Mouse (Mus musculus) small intestine, adult 2 months (tissue): ENCODE data around the gene Gpc6. TPM values are rescaled to one million over a fixed set of nuclear protein-coding genes. Genes with fewer than 3 reads are reported as not detected.

Source experiments
- H3K27ac ChIP-seq: fragments of 200-500 bp; 2 replicates; pipeline ENCODE4 v1.5.1; 2012; ENCODE audit warnings: low read depth, low read length, control low read depth, inconsistent platforms; ENCODE audit not compliant: insufficient read depth
- H3K27me3 ChIP-seq: fragments of 200-500 bp; 2 replicates; pipeline ENCODE4 v1.6.1; 2012; ENCODE audit warnings: mild to moderate bottlenecking, moderate library complexity, low read length, inconsistent platforms; ENCODE audit not compliant: control insufficient read depth, insufficient read depth
- H3K36me3 ChIP-seq: fragments of 200-500 bp; 2 replicates; pipeline ENCODE4 v1.6.1; 2012; ENCODE audit warnings: mild to moderate bottlenecking, low read length, control low read depth, inconsistent platforms; ENCODE audit not compliant: control insufficient read depth, insufficient read depth
- H3K4me1 ChIP-seq: fragments of 200-500 bp; 2 replicates; pipeline ENCODE4 v1.6.1; 2012; ENCODE audit warnings: low read length, inconsistent platforms, mixed read lengths; ENCODE audit not compliant: control insufficient read depth, insufficient read depth, insufficient read length
- H3K4me3 ChIP-seq: fragments of 200-500 bp; 2 replicates; pipeline ENCODE4 v1.5.1; 2012; ENCODE audit warnings: low read depth, mild to moderate bottlenecking, control low read depth, inconsistent platforms, low read length, moderate library complexity
- CTCF ChIP-seq: fragments of 200-500 bp; IDR thresholded peaks from 2 replicates; pipeline ENCODE4 v1.5.1; 2012; ENCODE audit warnings: low read depth, mild to moderate bottlenecking, control low read depth, inconsistent platforms, low read length, moderate library complexity, mixed read lengths; ENCODE audit not compliant: insufficient replicate concordance, insufficient read length; ENCODE audit errors: extremely low read depth
- POLR2A ChIP-seq: fragments of 200-500 bp; IDR thresholded peaks from 2 replicates; pipeline ENCODE4 v1.6.1; 2012; ENCODE audit warnings: low read depth, mild to moderate bottlenecking, control low read depth, inconsistent platforms, low read length, moderate library complexity
- WGBS: fragments of 180-500 bp; shearing (Covaris S2); methylation state at CpG from one replicate; pipeline ENCODE4 v1.1.7; 2018; 5-methylcytosine and 5-hydroxymethylcytosine counted together
- polyA plus RNA-seq: library from polyadenylated mRNA; depleted of rRNA; stranded (reverse); fragments of >200 nt; gene quantifications from 2 replicates; pipeline ENCODE4 v1.2.3, GENCODE M21; 2012

The Gpc6 gene
- polyA plus RNA-seq, 1 experiment: 0.81 TPM

- WGBS: 46% methylated on average over 13 of the region's 13 CpGs
- Histone ChIP-seq H3K27me3 (no peaks in the 10 kb centered on the region), H3K36me3 (no peaks in the 10 kb centered on the region), H3K4me1 (no peaks in the 10 kb centered on the region), H3K4me3 (no peak overlapping the region), H3K27ac (no peak overlapping the region)
- TF ChIP-seq CTCF (no peak), POLR2A (no peak)
Observed at GRCm38 (mm10) chr14:117930105-117930847, 1005.2 kb downstream of the Gpc6 start.

- H3K27me3 ChIP-seq: no peaks in the 10 kb centered on the region
- no peaks in the 10 kb centered on the region for H3K4me1 ChIP-seq
- no peak for TF ChIP-seq POLR2A
- no peak for TF ChIP-seq CTCF
- H3K4me3 ChIP-seq: no peak overlapping the region
- no peaks in the 10 kb centered on the region for H3K36me3 ChIP-seq
- H3K27ac ChIP-seq: no peak overlapping the region
- WGBS: 81% methylated on average over 16 of the region's 16 CpGs
Observed at GRCm38 (mm10) chr14:117930848-117931816, 1006.0 kb downstream of the Gpc6 start.

GRCm38 (mm10) chr14:117932163-117932851, 1007.2 kb downstream of the Gpc6 start:
- WGBS: 89% methylated on average over 17 of the region's 17 CpGs
- H3K4me1 ChIP-seq: no peaks in the 10 kb centered on the region
- H3K27ac ChIP-seq: no peak overlapping the region
- no peaks in the 10 kb centered on the region for H3K36me3 ChIP-seq
- H3K4me3 ChIP-seq: no peak overlapping the region
- no peaks in the 10 kb centered on the region for H3K27me3 ChIP-seq
- TF ChIP-seq CTCF (no peak), POLR2A (no peak)

DNA sequence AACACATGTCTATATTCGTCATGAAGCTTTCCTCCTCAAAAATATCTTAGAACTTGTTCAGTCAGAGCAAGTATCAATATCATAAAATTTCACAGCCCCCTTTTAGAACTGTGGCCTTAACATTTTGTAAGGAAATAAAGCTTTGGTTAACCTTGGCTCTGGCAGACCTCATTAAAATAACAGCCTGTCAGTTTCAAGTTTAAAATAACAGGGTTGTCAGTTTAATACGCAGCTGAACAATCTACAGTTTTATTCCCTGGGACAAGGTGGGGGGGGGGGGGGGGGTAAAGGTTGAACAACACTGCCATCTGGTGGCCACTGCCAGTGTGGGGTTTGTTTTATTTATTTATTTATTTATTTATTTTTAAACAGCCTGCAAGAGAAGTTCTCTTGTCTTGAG, 1013.4 kb downstream of the Gpc6 start:
- Histone ChIP-seq H3K4me1 (no peaks in the 10 kb centered on the region), H3K36me3 (no peaks in the 10 kb centered on the region), H3K27ac (no peak overlapping the region), H3K27me3 (no peaks in the 10 kb centered on the region), H3K4me3 (no peak overlapping the region)
- 34% methylated on average over 2 of the region's 2 CpGs for WGBS
- peak; percentile 36; the same call in 1 of the 2 replicates for TF ChIP-seq CTCF
- no peak for TF ChIP-seq POLR2A

DNA sequence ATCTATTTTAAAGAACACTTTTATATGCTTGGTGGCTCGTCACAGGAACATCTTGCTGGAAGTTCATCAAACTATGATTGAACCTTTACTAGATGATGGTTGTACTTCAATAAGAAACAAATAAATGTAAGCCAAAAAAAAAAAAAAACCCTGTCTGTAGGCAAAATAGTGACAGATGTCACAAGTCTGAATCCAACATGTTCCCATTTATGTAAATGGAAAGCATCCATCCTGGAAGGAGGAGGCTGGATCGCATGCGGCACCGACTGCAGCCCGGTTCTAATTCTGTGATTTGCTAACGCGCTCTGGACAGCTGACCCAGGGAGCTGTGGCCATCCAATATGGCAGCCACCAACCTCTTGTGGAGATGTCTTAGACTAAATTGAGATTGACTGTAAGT, 1014.4 kb downstream of the Gpc6 start:
- Histone ChIP-seq H3K27me3 (no peaks in the 10 kb centered on the region), H3K36me3 (no peaks in the 10 kb centered on the region), H3K4me1 (no peaks in the 10 kb centered on the region), H3K27ac (no peak overlapping the region), H3K4me3 (no peak overlapping the region)
- no peak for TF ChIP-seq CTCF
- no peak for TF ChIP-seq POLR2A
- WGBS: 91% methylated on average over 7 of the region's 7 CpGs

DNA sequence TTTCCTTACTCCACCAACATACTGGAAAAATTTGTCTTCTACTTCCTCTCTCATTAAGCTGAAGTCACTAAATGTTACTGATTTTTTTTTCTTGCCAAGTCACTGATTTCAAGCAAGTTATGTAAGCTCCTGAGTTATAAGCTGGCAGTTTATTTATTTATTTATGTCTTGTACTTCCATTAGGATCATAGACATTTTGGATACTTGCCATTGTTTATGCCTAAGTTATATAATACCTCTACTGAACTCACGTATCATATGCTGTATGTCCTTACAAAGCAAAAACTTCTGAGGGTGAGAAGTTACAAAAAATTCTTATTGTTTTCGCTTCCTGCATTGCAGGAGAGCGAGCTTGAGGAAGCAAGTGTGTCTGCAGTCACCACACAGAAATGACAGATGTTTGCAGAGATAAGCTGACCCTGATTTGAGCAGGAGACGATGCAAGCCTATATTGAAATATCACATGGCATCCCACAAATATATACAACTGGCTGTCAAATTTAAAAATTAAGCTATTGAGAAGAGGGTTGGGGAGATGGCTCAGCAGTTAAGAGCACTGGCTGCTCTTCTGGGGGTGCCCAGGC, 1020.9 kb downstream of the Gpc6 start:
- TF ChIP-seq POLR2A (no peak), CTCF (no peak)
- 65% methylated on average over 4 of the region's 4 CpGs for WGBS

More for the DNA sequence above, 1020.9 kb downstream of the Gpc6 start:
- Histone ChIP-seq H3K27ac (no peak overlapping the region), H3K4me1 (no peaks in the 10 kb centered on the region), H3K4me3 (no peak overlapping the region), H3K36me3 (no peaks in the 10 kb centered on the region), H3K27me3 (no peaks in the 10 kb centered on the region)
